Mouse (Mus musculus) C2C12 (cell line): ENCODE data around the gene Naa50. TPM values are rescaled to one million over a fixed set of nuclear protein-coding genes. Genes with fewer than 3 reads are reported as not detected.

Experiments
- H3K27me3 ChIP-seq: one replicate; pipeline ENCODE4 v1.6.1; 2011; ENCODE audit not compliant: control insufficient read depth, insufficient read depth, insufficient read length
- H3K36me3 ChIP-seq: one replicate; pipeline ENCODE4 v1.6.1; 2011; ENCODE audit not compliant: control insufficient read depth, insufficient read depth
- H3K4me3 ChIP-seq: one replicate; pipeline ENCODE4 v1.5.1; 2011; ENCODE audit warnings: mild to moderate bottlenecking, control low read depth; ENCODE audit not compliant: poor library complexity, insufficient read depth, severe bottlenecking
- H3K79me2 ChIP-seq: one replicate; pipeline ENCODE4 v1.6.1; 2011; ENCODE audit not compliant: control insufficient read depth, insufficient read depth
- H3K79me3 ChIP-seq: one replicate; pipeline ENCODE4 v1.6.1; 2011; ENCODE audit warnings: low read depth, control low read depth
- H3ac ChIP-seq: one replicate; pipeline ENCODE3; 2011; ENCODE audit warnings: low read depth; ENCODE audit not compliant: control insufficient read depth, insufficient read length
- CEBPB ChIP-seq: IDR thresholded peaks from one replicate; pipeline ENCODE4 v1.6.1; 2011; ENCODE audit warnings: low read depth, mild to moderate bottlenecking, control low read depth, moderate library complexity
- CTCF ChIP-seq: IDR thresholded peaks from one replicate; pipeline ENCODE4 v1.5.1; 2011; ENCODE audit not compliant: control insufficient read depth, insufficient read depth, insufficient read length
- FOSL1 ChIP-seq: IDR thresholded peaks from one replicate; pipeline ENCODE4 v1.8.0; 2011; ENCODE audit warnings: mild to moderate bottlenecking, low read length; ENCODE audit not compliant: poor library complexity, insufficient read depth, severe bottlenecking
- MAX ChIP-seq: IDR thresholded peaks from one replicate; pipeline ENCODE4 v1.6.1; 2011; ENCODE audit warnings: mild to moderate bottlenecking, control low read depth
- MYOD1 ChIP-seq: IDR thresholded peaks from one replicate; pipeline ENCODE4 v1.6.1; 2011; ENCODE audit warnings: low read depth; ENCODE audit not compliant: control insufficient read depth, insufficient read length
- MYOG ChIP-seq: IDR thresholded peaks from one replicate; pipeline ENCODE4 v1.6.1; 2011; ENCODE audit not compliant: control insufficient read depth, insufficient read length; ENCODE audit errors: extremely low read depth
- USF1 ChIP-seq: IDR thresholded peaks from one replicate; pipeline ENCODE4 v1.6.1; 2011; ENCODE audit warnings: low read depth, mild to moderate bottlenecking, control low read depth, moderate library complexity
- polyA plus RNA-seq: library from polyadenylated mRNA; unstranded; fragments of >200 nt; fragmentation: generic; extraction: Trizol; gene quantifications from one replicate; pipeline ENCODE4 v1.2.1, GENCODE M21; 2012; ENCODE audit warnings: missing spikeins

The Naa50 gene
- polyA plus RNA-seq, 1 experiment: 34.8 TPM

- Histone ChIP-seq H3K27me3 (no peaks in the 10 kb centered on the region), H3K4me3 (no peak overlapping the region), H3ac (no peak overlapping the region), H3K79me3 (no peaks in the 10 kb centered on the region), H3K79me2 (no peaks in the 10 kb centered on the region), H3K36me3 (no peaks in the 10 kb centered on the region)
- TF ChIP-seq MYOG (no peak), USF1 (no peak), CTCF (no peak), MYOD1 (no peak), MAX (no peak), FOSL1 (no peak), CEBPB (no peak)
Measured at GRCm38 (mm10) chr16:44184769-44185168, 45.1 kb downstream of the Naa50 start.

GRCm38 (mm10) chr16:44187172-44187571, 47.5 kb downstream of the Naa50 start:
- Histone ChIP-seq H3K79me2 (no peaks in the 10 kb centered on the region), H3K79me3 (no peaks in the 10 kb centered on the region), H3K36me3 (no peaks in the 10 kb centered on the region), H3K27me3 (no peaks in the 10 kb centered on the region), H3K4me3 (no peak overlapping the region), H3ac (no peak overlapping the region)
- TF ChIP-seq CEBPB (no peak), FOSL1 (no peak), MYOD1 (no peak), MYOG (no peak), CTCF (no peak), USF1 (no peak), MAX (no peak)

- H3ac ChIP-seq: no peak overlapping the region
- no peaks in the 10 kb centered on the region for H3K79me2 ChIP-seq
- H3K79me3 ChIP-seq: no peaks in the 10 kb centered on the region
- no peaks in the 10 kb centered on the region for H3K27me3 ChIP-seq
- no peaks in the 10 kb centered on the region for H3K36me3 ChIP-seq
- H3K4me3 ChIP-seq: no peak overlapping the region
- no peak for TF ChIP-seq MYOG
- TF ChIP-seq MYOD1: no peak
- no peak for TF ChIP-seq CTCF
- TF ChIP-seq FOSL1: no peak
- TF ChIP-seq CEBPB: no peak
Measured at GRCm38 (mm10) chr16:44188766-44189165, 49.1 kb downstream of the Naa50 start.

GRCm38 (mm10) chr16:44190032-44190431, 50.4 kb downstream of the Naa50 start:
- no peak for TF ChIP-seq MYOD1
- TF ChIP-seq FOSL1: no peak
- no peak for TF ChIP-seq MYOG
- TF ChIP-seq USF1: no peak
- TF ChIP-seq MAX: no peak
- no peak for TF ChIP-seq CTCF
- no peak for TF ChIP-seq CEBPB
- Histone ChIP-seq H3K79me2 (no peaks in the 10 kb centered on the region), H3ac (no peak overlapping the region), H3K4me3 (no peak overlapping the region), H3K79me3 (peaks cover 2% of the 10 kb centered on the region), H3K27me3 (no peaks in the 10 kb centered on the region), H3K36me3 (no peaks in the 10 kb centered on the region)

- H3K4me3 ChIP-seq: no peak overlapping the region
- TF ChIP-seq CTCF (no peak), CEBPB (no peak), MYOG (no peak), FOSL1 (no peak), MAX (no peak), MYOD1 (no peak), USF1 (no peak)
- no peaks in the 10 kb centered on the region for H3K79me2 ChIP-seq
- H3K79me3 ChIP-seq: peaks cover 2% of the 10 kb centered on the region
- H3ac ChIP-seq: no peak overlapping the region
- H3K27me3 ChIP-seq: no peaks in the 10 kb centered on the region
- no peaks in the 10 kb centered on the region for H3K36me3 ChIP-seq
Measured at GRCm38 (mm10) chr16:44190968-44191367, 51.3 kb downstream of the Naa50 start.

- Histone ChIP-seq H3K4me3 (no peak overlapping the region), H3K79me3 (peaks cover 2% of the 10 kb centered on the region), H3K79me2 (no peaks in the 10 kb centered on the region), H3K36me3 (no peaks in the 10 kb centered on the region), H3K27me3 (no peaks in the 10 kb centered on the region), H3ac (no peak overlapping the region)
- TF ChIP-seq FOSL1 (no peak), MAX (no peak), MYOG (no peak), CEBPB (no peak), USF1 (no peak), MYOD1 (no peak), CTCF (no peak)
Measured at GRCm38 (mm10) chr16:44199066-44199703, 59.6 kb downstream of the Naa50 start.
